Mouse (Mus musculus) kidney, postnatal 25 days (tissue): Measurements from ENCODE around the gene Sema6d.

ENCODE experiments used
- DNase-seq, 2 experiments: peaks; one replicate each; pipeline ENCODE4 v3.0.0; 2021; ENCODE audit warnings: mixed read lengths in 2 of 2

Sema6d gene

GRCm38 (mm10) chr2:124573734-124574133, 484.0 kb downstream of the Sema6d start:
- no peak for DNase-seq

GRCm38 (mm10) chr2:124576053-124576452, 486.3 kb downstream of the Sema6d start:
- DNase-seq, result no peak

GRCm38 (mm10) chr2:124583561-124583960, 493.8 kb downstream of the Sema6d start:
- DNase-seq, result no peak

GRCm38 (mm10) chr2:124592750-124593149, 503.0 kb downstream of the Sema6d start:
- DNase-seq, result no peak

- DNase-seq, result no peak
Observed at GRCm38 (mm10) chr2:124599014-124599413, 509.2 kb downstream of the Sema6d start.

DNA sequence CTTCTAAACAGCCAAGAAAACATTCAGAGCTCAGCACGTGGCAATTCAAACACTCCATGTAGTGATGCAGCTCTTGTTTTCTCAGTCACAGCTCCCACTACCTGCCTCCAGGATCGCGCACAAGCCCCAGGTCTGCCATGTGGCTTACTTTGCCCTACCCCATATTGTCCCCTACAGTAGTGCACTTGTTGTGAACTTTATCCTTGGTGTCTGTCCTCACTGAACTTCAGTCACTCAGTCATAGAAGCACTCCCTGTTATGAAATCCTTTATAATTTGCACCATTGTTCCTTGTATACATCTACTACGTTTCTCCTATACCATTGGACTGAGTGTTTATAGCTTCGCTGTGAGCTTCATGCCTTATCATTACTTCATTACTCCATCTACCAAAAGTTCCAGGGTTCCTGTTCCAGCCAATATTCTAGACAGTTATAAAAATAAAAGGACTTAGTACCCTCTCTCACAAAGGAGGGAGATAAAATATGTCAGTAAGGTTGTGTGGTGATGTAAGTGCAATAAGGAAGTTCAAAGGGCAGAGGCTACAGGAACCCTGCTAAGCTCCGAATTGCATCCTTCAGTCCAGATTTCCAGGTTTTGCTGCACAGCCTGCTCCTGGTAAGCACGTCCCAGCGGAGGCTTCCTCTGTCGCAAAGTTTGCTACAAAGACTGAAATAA, 512.1 kb downstream of the Sema6d start:
- no peak for DNase-seq

DNA sequence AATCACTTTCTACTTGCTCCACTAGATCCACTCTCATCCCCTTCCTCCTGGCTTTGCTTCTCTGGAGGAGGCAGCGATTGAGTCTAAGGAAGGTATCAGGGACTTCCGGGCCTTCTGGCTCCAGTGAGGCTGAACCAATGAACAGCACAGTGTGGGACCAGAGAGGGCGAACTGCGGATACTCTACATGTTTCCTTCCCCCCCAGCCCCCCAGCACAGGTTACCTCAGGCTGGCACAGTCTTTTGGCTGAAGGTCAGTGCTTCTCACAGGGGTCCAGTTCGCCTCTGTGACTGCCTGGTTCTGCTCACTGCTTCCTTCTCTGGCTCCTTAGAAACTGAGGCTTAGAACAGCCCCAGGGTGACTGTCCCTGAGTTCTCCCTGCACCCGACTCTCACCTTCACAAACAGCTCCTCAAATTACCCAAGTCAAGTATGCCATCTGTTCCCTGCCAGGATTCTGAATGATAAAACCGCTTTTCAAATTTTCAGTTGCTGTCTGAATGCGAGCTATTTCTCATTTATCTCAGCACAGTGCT, 512.7 kb downstream of the Sema6d start:
- DNase-seq, result no peak

GRCm38 (mm10) chr2:124605341-124605740, 515.6 kb downstream of the Sema6d start:
- DNase-seq, result no peak

DNA sequence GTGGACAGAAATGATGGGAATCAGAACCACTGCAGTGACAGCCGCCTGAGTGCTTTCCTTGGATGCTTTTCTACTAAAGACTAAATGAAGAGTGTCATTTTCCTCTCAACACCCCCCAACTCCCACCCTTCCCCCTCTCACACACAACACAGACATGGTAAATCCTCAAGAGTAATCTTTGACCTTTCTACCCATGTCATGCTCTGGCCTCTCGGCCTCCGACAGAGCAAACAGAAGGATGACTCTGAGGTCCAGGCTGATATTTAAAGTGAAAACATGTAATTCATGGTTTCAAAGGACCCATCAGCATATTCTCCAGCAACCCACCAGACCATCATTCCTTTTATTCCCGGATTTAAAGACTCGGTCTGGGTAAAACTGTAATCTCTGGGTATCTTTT, 518.2 kb downstream of the Sema6d start:
- no peak for DNase-seq

DNA sequence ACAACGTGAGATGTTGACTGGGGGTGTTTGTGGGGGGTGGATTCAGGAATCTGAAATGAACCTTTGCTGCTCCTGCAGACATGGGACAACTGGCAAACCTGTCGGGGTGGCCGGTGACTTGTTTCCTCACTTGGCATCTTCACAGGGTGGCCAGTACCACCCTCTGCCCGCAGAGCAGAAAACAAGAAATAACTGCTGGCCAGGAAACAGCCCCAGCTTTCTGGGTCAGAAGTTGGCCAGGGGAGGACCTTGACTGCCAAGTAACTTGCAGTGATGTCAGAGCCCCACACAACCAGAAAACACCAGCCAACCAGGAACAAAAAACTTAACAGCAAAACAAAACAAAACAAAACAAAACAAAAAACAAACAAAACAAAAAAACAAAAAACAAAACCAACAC, 518.8 kb downstream of the Sema6d start:
- peak; percentile 13 to 54 for DNase-seq

DNA sequence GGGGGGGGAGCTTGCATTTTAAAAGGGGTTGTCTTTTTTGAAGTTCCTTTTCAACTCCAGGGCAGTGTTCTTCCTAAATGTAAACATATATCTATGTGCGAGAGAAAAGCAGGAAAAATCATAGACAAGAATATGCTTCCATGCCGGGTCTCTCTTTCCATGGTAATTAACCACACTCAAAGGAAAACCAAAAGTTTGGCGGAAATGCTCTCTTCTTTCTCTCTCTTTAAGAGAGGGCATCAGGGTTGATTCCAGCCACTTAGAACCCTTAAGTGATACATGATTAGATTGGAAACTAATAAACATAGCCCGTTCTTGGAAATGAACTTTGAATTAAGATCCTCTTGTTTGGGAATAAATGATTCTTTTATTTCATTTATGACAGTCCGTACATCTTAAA, 519.2 kb downstream of the Sema6d start:
- DNase-seq, result no peak

- peak; percentile 85 to 93 for DNase-seq
Observed at GRCm38 (mm10) chr2:124609711-124610585, 520.2 kb downstream of the Sema6d start.

- peak in 1 of 2 experiments; percentile 21 for DNase-seq
Observed at GRCm38 (mm10) chr2:124610586-124611105, 520.9 kb downstream of the Sema6d start.

DNA sequence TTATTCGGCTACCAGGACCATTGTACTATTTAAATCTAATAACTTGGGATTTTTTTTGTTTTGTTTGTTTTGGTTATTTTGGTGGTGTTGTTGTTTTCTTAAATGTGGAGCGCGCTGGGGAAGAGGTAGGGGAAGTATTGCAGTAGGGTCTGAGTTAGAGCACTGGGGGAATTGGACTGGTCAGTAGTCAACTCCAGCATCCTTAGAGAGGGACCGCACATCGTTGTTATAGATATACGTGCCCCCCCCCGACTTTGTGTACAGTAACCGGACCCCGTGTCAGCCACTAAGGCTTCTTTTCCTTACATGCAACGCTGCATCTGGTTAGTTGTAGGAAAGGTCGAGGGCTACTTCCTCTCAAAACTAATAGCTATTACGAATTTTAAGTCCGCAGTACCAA, 521.5 kb downstream of the Sema6d start:
- no peak for DNase-seq

DNA sequence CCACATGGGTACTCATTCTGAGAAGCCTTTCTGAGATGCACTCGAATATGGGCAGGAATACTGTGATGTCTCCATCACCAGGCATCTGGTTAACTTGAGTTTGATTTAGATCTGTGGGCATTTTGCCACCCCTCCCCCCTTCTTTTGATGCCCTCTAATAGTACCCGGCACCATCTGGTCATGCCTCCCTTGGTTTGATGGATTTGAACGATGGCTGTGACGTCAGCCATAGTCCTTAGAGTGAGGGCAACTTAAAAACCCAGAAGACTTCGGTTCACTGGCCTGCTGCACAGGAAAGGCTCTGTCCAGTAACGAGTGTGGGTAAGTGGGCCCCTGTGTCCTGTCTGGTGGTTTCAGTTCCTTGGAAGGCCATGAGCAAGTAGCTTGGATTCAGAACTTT, 522.5 kb downstream of the Sema6d start:
- no peak for DNase-seq

- no peak for DNase-seq
Observed at GRCm38 (mm10) chr2:124612727-124613510, 523.1 kb downstream of the Sema6d start.

DNA sequence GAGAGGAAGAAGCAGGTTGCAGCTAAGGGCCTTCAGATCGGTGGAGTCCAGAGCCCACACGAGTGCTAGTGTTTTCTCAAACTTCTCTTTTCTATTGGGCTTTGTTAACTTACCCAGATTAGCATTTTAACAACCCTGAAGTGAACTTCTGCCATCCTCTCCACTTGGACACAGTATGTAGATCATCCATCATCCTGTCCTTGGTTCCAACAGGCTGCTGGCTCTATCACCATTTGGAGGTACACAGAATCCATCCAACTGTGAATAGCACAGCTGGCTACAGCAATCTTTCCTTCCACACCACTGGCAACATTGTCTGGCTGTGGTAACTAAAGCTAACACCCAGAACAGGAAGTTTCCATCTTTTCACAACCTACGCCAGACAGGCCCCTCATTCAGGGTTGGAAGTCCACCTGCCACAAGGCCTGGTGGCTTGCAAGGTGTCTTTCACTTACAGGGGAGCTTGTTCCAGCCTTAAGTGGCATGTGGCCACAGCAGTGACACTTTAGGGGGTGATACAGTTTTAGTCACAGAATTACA, 524.0 kb downstream of the Sema6d start:
- DNase-seq, result no peak

DNA sequence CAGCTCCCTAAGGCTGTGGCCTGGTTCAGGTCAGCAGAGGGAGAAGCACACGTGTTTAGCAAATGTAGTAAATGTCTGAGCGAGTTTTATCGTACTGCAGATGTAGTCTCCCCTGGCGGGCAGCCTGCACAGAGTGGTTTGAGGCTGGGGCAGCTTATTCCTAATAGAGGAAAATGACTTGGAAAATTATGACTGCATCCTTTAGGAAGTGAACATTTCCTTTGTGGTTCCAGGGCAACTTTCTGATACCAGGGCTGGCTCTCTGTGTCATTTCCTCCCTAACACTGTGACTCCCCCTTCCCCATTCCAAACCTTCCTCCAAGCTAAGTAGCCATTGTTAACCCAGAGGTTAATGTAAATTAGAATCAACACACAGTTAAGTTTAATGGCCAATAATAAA, 527.0 kb downstream of the Sema6d start:
- DNase-seq, result no peak

- no peak for DNase-seq
Observed at GRCm38 (mm10) chr2:124617440-124617839, 527.7 kb downstream of the Sema6d start.

GRCm38 (mm10) chr2:124618091-124618490, 528.3 kb downstream of the Sema6d start:
- DNase-seq, result no peak

DNA sequence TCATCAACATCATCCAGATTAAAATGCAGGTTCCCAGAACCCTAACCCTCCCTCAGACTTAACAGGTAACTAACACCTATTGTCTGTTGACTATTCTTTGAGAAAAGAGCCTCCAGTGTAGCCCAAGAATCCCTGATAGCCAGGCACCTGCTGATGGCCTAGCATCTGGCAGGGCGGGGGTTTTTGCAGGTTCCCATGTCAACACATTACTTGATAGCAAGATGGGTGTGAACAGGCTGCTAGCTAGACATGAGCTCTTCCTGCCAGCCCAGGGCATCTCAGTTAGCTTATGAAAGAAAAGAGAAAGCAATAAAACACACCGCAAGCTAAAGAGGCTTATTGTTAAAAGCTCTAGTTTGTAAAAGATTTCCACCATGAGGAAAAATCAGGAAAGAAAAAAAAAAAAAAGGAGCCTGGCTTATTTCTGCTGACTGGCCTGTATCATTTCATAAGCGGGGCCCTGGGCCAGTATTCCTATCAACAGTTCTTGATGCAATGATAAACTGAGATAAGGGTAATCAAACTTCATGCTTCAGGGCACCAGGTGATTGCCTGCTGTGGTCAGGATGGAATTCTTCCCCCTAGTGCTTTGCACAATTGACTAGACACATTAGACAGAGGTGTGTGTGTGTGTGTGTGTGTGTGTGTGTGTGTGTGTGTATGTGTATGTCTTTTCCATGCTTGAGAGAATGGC, 528.9 kb downstream of the Sema6d start:
- DNase-seq, result no peak

DNA sequence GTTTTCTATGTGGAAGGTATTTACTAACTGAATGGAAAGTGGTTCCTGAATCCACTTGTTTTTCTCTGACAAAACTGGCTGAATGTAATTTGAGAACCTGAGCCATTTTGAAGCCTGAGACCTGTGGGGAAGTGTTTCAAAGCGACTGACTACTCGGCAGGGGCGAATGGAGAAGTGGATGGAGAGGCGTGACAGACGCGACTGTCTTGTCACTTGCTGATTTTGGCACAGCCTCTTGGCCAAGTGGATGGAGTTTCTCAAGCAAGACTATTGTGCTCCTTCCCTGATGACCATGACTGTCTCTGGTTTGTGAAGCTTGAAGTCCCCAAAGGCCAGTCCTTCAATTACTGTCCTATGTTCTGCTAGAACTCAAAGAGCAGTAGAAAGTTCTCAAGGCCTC, 530.7 kb downstream of the Sema6d start:
- no peak for DNase-seq
